Mouse (Mus musculus): ENCODE data around the gene Frmd7. TPM values are rescaled to one million over a fixed set of nuclear protein-coding genes. Genes with fewer than 3 reads are reported as not detected.

Frmd7 gene
- polyA plus RNA-seq, 1 experiment = 74.5 TPM

DNA sequence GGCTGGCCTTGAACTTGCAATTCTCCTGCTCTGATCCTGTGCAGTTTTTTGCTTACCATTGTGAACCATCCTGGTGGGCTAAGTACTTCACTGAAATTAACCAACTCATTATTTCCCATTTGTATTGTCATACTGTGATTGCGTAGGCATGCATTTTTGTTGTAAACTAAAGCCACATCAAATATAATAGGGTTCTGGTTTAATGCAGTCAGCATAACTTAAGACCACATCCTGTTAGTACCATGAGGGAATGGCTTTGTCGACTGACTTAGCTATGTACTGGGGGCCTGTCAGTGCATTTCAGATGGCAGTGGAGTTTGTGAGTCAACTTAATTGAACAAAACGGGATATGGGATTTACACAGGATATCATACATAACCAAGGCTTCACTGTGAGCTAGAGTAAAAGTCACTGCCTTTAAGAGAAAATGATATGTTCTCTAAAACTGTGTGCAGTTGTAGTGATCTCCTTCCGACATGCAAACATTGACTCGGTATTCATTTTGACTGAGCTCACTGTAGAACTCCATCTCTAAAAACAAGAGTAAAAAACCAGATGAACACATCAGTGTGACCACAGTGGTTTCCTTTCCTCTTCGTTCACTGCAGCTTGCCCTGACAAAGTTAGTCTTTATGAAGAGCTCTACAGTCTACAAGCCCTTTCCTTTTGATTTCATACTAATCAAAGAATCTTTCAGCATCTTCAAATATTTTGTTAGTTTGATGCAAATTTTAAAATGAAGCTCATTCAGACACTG is 68.1 kb downstream of the Frmd7 start:
- DNase-seq (ENCODE audit: extremely low spot score in 1 of 2, low spot score in 1 of 2) = no peak

DNA sequence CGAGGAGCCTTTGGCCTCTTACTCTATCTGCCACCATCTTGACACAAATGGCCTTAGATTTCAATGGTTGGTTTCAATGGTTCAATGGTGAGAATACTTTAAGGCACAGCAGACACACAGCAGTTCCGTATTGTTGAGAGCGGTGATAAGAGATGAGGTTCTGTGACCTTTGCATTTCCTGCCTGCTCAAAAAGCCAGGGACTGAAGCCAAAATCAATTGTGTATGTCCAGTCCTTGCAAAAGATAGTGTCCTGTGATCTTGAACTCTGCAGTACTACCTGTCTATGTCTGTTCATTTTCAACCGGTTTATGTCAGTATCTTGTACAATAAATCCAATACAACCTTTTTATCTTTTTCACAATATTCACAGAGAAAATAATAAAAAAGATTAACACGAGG is 77.8 kb downstream of the Frmd7 start:
- no peak for DNase-seq (ENCODE audit: extremely low spot score in 1 of 2, low spot score in 1 of 2)

DNA sequence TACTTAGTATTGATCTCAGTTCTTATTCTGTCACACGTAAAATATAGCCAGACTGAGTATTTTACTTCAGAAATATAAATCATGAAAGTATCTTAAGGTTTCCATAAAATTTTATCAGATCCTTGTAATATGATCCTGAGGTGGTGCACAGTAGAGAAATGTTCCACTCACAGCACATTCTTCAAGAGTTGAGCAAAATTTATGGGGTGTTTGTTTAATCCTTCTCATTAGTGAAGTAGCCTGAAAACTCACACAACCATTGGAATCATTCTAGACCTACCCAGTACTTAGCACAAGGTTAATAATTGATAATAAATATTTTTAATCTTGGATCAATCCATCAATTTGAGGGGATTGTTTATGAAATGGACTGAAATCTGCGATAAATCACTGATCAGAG is 78.7 kb downstream of the Frmd7 start:
- no peak for DNase-seq (ENCODE audit: extremely low spot score in 1 of 2, low spot score in 1 of 2)

DNA sequence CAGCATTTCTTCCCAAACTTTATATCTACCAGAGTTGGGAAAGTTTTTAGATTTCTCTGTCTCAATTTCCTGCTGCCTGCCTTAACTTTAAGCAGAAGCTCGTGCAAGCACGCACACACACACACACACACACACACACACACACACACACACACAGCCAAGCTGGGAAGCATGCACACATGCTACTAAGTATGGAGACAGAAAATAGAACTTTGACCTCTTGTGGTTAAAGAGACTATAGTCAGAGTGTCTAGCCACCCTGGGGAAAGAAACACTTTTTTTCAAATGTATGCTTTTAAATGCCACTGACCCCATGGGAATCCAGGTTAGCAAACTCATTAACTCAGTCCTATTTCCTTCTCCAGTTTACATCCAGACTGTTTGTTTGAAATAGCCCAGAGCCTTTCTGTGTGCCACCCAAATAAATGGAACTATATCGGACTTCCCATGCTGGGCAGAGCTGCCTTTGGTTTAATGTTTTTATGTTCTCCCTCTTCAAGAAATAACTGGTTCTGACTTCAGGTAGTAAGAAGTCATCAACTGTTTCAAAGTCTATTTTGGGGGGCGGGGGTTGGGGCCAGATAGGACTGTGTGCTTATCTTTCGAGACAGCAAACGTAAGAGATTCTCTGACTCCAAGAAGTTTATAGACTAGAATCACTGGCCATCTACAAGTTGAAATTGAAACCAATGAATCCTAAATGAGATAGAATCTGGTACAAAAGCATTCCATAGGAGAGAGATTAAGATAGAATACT is 91.9 kb downstream of the Frmd7 start:
- no peak for DNase-seq (ENCODE audit: extremely low spot score in 1 of 2, low spot score in 1 of 2)

Other genes starting within 250 kb of the Frmd7 start
- gene Stk26, start 101.7 kb downstream of the Frmd7 start, polyA plus RNA-seq (2012; rRNA removed) = 4.6 TPM in 2 replicates
- gene Rap2c, start 75.3 kb upstream of the Frmd7 start, polyA plus RNA-seq (2012; rRNA removed) = 21.3 and 23.3 TPM in 2 replicates

Data from frontal cortex, adult 2 months (tissue).